Mouse (Mus musculus): Measurements from ENCODE around the gene Tmem237.

DNA sequence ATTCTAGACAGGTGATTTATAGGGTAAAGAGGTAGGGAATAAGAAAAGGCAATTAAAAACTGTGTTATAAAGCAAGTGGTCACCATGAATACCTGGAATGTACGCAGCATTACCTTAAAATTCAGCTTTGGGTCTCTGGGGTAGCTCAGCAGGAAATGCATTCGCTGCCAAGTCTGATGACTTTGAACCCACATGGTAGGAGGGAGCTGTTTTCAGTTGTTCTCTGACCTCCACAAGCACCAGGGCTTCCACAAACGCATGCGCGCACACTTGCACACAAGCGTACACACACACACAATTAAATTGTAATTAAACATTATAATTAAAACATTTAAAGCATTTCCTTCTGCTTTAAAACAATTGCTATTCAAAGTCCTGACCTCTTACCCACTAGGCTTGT lies 40.7 kb upstream of the Tmem237 start:
- TF ChIP-seq CTCF (IDR thresholded peaks at IDR 0.05; ENCODE audit: low read depth, low read length) (no peak), EP300 (IDR thresholded peaks at IDR 0.05; ENCODE audit: insufficient read depth, low read depth, low read length) (no peak), POLR2A (IDR thresholded peaks at IDR 0.05; ENCODE audit: insufficient read depth, low read length) (no peak)
